Mouse (Mus musculus): ENCODE data around the gene Nhlh1.
A peak's percentile ranks its signal among the peaks of the same experiment; 100 is the strongest.

Nhlh1 gene

GRCm38 (mm10) chr1:172057491-172057921 lies at the start of gene Nhlh1:
Nhlh1 (minus strand) TSS chr1:172057573.
- DNase-seq (ENCODE audit: low spot score in 2 of 2) = peak in 1 of 2 experiments; percentile 34

- no peak for DNase-seq (ENCODE audit: low spot score in 2 of 2)
Observed at GRCm38 (mm10) chr1:172105101-172105500, 47.7 kb upstream of the Nhlh1 start.

GRCm38 (mm10) chr1:172103619-172104018 lies 46.2 kb upstream of the Nhlh1 start:
- DNase-seq (ENCODE audit: low spot score in 2 of 2) = no peak

GRCm38 (mm10) chr1:172099325-172100033 lies 42.1 kb upstream of the Nhlh1 start:
- DNase-seq (ENCODE audit: low spot score in 2 of 2) = no peak

GRCm38 (mm10) chr1:172095202-172095601 lies 37.8 kb upstream of the Nhlh1 start:
- DNase-seq (ENCODE audit: low spot score in 2 of 2) = no peak

- DNase-seq (ENCODE audit: low spot score in 2 of 2) = no peak
Observed at GRCm38 (mm10) chr1:172094295-172094694, 36.9 kb upstream of the Nhlh1 start.

GRCm38 (mm10) chr1:172093522-172093921 lies 36.1 kb upstream of the Nhlh1 start:
- no peak for DNase-seq (ENCODE audit: low spot score in 2 of 2)

GRCm38 (mm10) chr1:172082899-172083445 lies 25.6 kb upstream of the Nhlh1 start:
- DNase-seq (ENCODE audit: low spot score in 2 of 2) = no peak

- DNase-seq (ENCODE audit: low spot score in 2 of 2) = peak; percentile 94 to 95
Observed at GRCm38 (mm10) chr1:172082101-172082898, 24.9 kb upstream of the Nhlh1 start, which contains the start of the genes Copa and Ncstn. Copa (plus strand) TSS chr1:172082529. Ncstn (minus strand) TSS chr1:172082795.

GRCm38 (mm10) chr1:172077981-172078380 lies 20.6 kb upstream of the Nhlh1 start:
- no peak for DNase-seq (ENCODE audit: low spot score in 2 of 2)

GRCm38 (mm10) chr1:172072604-172073003 lies 15.2 kb upstream of the Nhlh1 start:
- no peak for DNase-seq (ENCODE audit: low spot score in 2 of 2)

- no peak for DNase-seq (ENCODE audit: low spot score in 2 of 2)
Observed at GRCm38 (mm10) chr1:172071556-172071955, 14.2 kb upstream of the Nhlh1 start.

GRCm38 (mm10) chr1:172070227-172070626 lies 12.9 kb upstream of the Nhlh1 start:
- DNase-seq (ENCODE audit: low spot score in 2 of 2) = no peak

GRCm38 (mm10) chr1:172064613-172065141 lies 7.3 kb upstream of the Nhlh1 start:
- DNase-seq (ENCODE audit: low spot score in 2 of 2) = no peak

- DNase-seq (ENCODE audit: low spot score in 2 of 2) = no peak
Observed at GRCm38 (mm10) chr1:172063291-172064023, 6.1 kb upstream of the Nhlh1 start.

GRCm38 (mm10) chr1:172062101-172062500 lies 4.7 kb upstream of the Nhlh1 start:
- DNase-seq (ENCODE audit: low spot score in 2 of 2) = no peak

GRCm38 (mm10) chr1:172061217-172061616 lies 3.8 kb upstream of the Nhlh1 start:
- no peak for DNase-seq (ENCODE audit: low spot score in 2 of 2)

- no peak for DNase-seq (ENCODE audit: low spot score in 2 of 2)
Observed at GRCm38 (mm10) chr1:172060659-172061058, 3.3 kb upstream of the Nhlh1 start.

- DNase-seq (ENCODE audit: low spot score in 2 of 2) = no peak
Observed at GRCm38 (mm10) chr1:172058874-172059273, 1.5 kb upstream of the Nhlh1 start.

- no peak for DNase-seq (ENCODE audit: low spot score in 2 of 2)
Observed at GRCm38 (mm10) chr1:172058321-172058720, 948 bp upstream of the Nhlh1 start.

GRCm38 (mm10) chr1:172056251-172056650 lies 1.1 kb downstream of the Nhlh1 start:
- DNase-seq (ENCODE audit: low spot score in 2 of 2) = peak; percentile 47 to 69
